Comparison of ENCODE assay signal across 17 mouse cellular contexts in the genomic region with DNA sequence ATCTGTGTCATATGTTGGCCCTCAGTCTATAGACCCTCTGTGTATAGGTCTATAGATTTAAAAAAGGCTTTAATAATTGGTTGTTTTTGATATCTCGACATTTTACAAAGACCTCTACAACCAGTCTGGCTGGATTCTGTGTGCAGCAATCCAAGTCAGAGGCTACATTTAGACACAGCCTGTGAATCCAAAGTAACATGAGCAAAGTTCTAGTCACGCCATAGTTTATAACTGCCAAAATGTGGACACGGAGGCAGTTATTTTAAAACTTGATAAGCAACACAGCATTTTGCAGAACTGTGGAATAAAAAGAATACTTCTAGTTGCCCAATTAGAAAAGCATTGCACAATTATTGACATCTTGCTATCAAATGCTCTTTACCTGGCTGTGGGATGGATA.
DNase-seq lines count a peak whose midpoint lies in the region.
"Had no signal": no experiment of that assay in that cellular context is flagged by ENCODE, and none has a peak within 500 bp of the region (broad histone marks: within the 10 kb centered on the region; RNA-seq: fewer than 3 reads in every experiment).

No protein-coding gene starts in this region.

- peak; percentile 15 to 17 for DNase-seq in frontal cortex, adult 2 months (ENCODE audit: extremely low spot score in 1 of 2, low spot score in 1 of 2)
- DNase-seq in frontal cortex, postnatal 10 days (ENCODE audit: low spot score in 2 of 2) = no peak
- peak; percentile 9 for DNase-seq in left cerebral cortex, adult 11 months (ENCODE audit: low spot score)
- no peak for DNase-seq in left cerebral cortex, adult 9 months (ENCODE audit: low spot score in 2 of 2)
- DNase-seq in brain, adult 2 months (ENCODE audit: low read depth, low spot score) = peak; percentile 40
- peak; percentile 32 for DNase-seq in telencephalon, adult 2 months (ENCODE audit: low read depth, low spot score)
- DNase-seq in retina, embryonic 14.5 days (ENCODE audit: low spot score) = no peak
- DNase-seq: adrenal gland, adult 2 months; adrenal gland, postnatal 14 days; B cell, adult 2 months; cerebellum, adult 11-12 months; cerebellum, adult 8-10 months; cerebellum, postnatal 10 days; cerebellum, postnatal 36 days; embryo, embryonic 11 days; gastrocnemius, postnatal 36 days; heart, adult 11 months had no signal

Comparison
In these comparisons a context has a peak if more than half of its experiments do, and no peak if none do; other contexts are left out.
1. DNase-seq: peak in frontal cortex, adult 2 months (2 of 2), left cerebral cortex, adult 11 months (single experiment), brain, adult 2 months (single experiment) and telencephalon, adult 2 months (single experiment); none in frontal cortex, postnatal 10 days (0 of 2), left cerebral cortex, adult 9 months (0 of 2) and retina, embryonic 14.5 days (single experiment).